Mouse (Mus musculus) bone marrow macrophage, adult 2 months (primary cell): Measurements from ENCODE around the gene Mcu.

ENCODE experiments used
- CTCF ChIP-seq: IDR thresholded peaks from 2 replicates; pipeline ENCODE4 v1.5.1; 2012; ENCODE audit warnings: low read depth, mild to moderate bottlenecking, low read length, moderate library complexity
- POLR2A ChIP-seq: IDR thresholded peaks from 2 replicates; pipeline ENCODE4 v1.6.1; 2012; ENCODE audit warnings: mild to moderate bottlenecking, low read depth, low read length, borderline replicate concordance

DNA sequence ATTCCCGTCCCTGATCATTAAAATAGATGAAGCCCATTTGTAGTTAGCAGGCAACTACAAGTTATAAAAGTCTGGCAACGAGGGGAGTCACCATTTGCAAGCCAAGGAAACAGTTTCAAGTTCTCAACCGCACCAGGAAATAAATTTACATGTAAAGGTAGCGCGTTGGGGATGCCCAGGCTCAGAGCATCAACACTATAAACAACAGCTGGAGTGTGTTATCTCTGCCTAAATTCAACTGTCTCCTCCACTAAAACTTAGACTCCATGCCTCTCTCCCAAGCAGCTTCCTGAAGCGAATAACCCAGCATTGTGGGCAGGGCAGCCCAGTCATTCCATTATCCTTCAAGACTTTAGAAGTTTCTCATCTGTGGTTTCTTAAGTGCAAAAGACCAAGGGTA lies 208.0 kb downstream of the Mcu start:
- TF ChIP-seq CTCF (no peak), POLR2A (no peak)
